Mouse (Mus musculus): ENCODE results near the gene Gm21988. TPM values are rescaled to one million over a fixed set of nuclear protein-coding genes. Genes with fewer than 3 reads are reported as not detected.

Gene Gm21988
- 6.5 and 8.7 TPM in 2 replicates for polyA plus RNA-seq (2016; fragmentation: Nextera tagmentation; extraction: Ambion mirVana)

DNA sequence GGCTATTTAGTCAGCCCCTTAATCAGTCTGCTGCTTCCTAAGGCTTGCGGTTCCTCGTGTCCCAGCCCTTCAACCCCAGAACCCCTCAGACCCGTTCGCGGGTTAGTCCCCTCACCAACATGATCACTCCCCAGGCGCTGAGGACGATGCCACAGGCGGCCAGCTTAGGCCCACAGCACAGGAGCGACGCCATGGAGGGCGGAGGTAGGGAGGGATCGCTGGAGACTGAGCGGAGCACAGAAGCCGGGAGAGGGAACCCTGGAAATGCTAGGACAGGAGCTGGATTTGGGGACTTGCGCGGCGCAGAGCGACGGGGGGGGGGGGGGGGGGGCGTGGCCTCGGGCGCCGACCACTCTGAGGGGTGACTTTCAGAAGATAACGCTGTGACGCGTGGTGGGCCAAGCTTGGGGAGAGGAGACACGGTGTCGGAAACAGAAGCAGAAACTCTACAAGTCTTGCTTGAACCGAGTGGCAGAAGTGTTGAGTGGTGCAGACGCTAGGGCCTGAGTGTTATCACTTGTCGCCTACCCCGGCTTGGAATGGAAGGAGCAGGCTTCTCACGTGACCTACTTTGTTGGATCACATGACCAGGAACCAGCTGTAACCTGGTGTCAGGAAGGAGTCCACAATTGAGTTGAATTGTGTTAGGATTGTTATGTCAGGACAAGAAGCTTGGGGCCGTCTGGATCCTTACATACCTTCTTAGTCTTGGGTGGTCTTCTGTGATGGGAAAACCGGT is at the start of gene Gm21988, which contains the start of gene Rnasek:
Gene Gm21988 (minus strand): TSS at position 290 of the 739 bp plus-strand sequence.
Gene Rnasek (minus strand): TSS at position 302 of the 739 bp plus-strand sequence.
- H3K27me3 ChIP-seq (ENCODE audit: insufficient read depth, poor library complexity, severe bottlenecking): peaks cover 2% of the 10 kb centered on the region; the same call in 1 of the 2 replicates
- H3K36me3 ChIP-seq: peaks cover 13% of the 10 kb centered on the region
- peak within 1 kb of the TSS; percentile 92 for H3K4me3 ChIP-seq
- peaks cover 42% of the 10 kb centered on the region for H3K4me1 ChIP-seq
- WGBS: under 1% methylated on average over 31 of the region's 35 CpGs
- H3K9me3 ChIP-seq: no peaks in the 10 kb centered on the region
- H3K27ac ChIP-seq: peak within 1 kb of the TSS; percentile 97
- DNase-seq (ENCODE audit: low spot score): peak; percentile 91

- H3K4me1 ChIP-seq: peaks cover 4% of the 10 kb centered on the region; the same call in 1 of the 2 replicates
- no peaks in the 10 kb centered on the region for H3K9me3 ChIP-seq
- H3K27me3 ChIP-seq (ENCODE audit: insufficient read depth, poor library complexity, severe bottlenecking): no peaks in the 10 kb centered on the region
- no peak overlapping the region for H3K4me3 ChIP-seq
- no peak overlapping the region for H3K27ac ChIP-seq
- WGBS: 25% methylated on average over 6 of the region's 6 CpGs
- no peaks in the 10 kb centered on the region for H3K36me3 ChIP-seq
- DNase-seq (ENCODE audit: low spot score): no peak
Observed at GRCm38 (mm10) chr11:70289236-70289635, 49.6 kb upstream of the Gm21988 start.

GRCm38 (mm10) chr11:70288102-70288501 is 48.5 kb upstream of the Gm21988 start:
- H3K36me3 ChIP-seq: no peaks in the 10 kb centered on the region
- H3K27me3 ChIP-seq (ENCODE audit: insufficient read depth, poor library complexity, severe bottlenecking): no peaks in the 10 kb centered on the region
- DNase-seq (ENCODE audit: low spot score): no peak
- 86% methylated on average over 10 of the region's 10 CpGs for WGBS
- no peak overlapping the region for H3K27ac ChIP-seq
- H3K4me1 ChIP-seq: peaks cover 4% of the 10 kb centered on the region; the same call in 1 of the 2 replicates
- no peak overlapping the region for H3K4me3 ChIP-seq
- H3K9me3 ChIP-seq: no peaks in the 10 kb centered on the region

DNA sequence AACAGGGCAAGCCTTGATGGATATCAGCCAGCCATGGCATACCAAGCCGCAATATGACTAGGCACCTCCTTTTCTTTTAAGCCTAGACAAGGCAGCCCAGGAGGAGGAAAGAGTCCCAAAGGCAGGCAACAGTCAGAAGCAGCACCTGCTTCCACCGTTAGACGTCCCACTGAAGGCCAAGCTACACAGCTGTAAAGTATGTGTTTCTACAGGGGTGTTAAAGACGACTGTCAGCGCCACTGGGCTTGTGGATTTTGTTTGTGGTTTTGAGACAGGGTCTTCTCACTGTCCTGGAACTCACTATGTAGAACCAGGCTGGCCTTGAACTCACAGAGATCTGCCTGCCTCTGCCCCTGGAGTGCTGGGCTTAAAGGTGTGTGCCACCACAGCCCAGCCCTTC is 46.1 kb upstream of the Gm21988 start:
- Histone ChIP-seq H3K27me3 (ENCODE audit: insufficient read depth, poor library complexity, severe bottlenecking) (no peaks in the 10 kb centered on the region), H3K27ac (no peak overlapping the region), H3K4me1 (peaks cover 4% of the 10 kb centered on the region; the same call in 1 of the 2 replicates), H3K36me3 (no peaks in the 10 kb centered on the region), H3K4me3 (no peak overlapping the region), H3K9me3 (no peaks in the 10 kb centered on the region)
- DNase-seq (ENCODE audit: low spot score): no peak
- WGBS: 70% methylated on average over 5 of the region's 5 CpGs

DNA sequence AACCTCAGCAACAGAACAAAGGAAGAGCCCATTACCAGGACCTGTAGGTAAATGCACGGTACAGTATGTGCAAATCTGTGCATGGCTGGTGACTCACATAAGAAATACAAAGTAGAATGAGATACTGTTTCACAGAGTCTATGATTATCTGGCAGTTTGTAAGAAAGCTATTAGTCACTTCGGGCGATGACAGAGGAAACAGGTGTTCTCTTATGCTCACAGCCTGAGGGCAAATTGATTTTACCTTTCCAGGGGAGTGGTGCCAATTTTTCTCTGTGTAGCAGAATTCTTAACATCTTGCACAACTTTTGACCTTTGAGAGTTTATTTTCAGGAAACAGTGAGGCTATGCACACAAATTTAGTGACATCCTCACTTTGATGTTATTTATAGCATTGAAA is 45.1 kb upstream of the Gm21988 start:
- Histone ChIP-seq H3K4me3 (no peak overlapping the region), H3K9me3 (no peaks in the 10 kb centered on the region), H3K27ac (no peak overlapping the region), H3K4me1 (peaks cover 4% of the 10 kb centered on the region; the same call in 1 of the 2 replicates), H3K27me3 (ENCODE audit: insufficient read depth, poor library complexity, severe bottlenecking) (no peaks in the 10 kb centered on the region), H3K36me3 (no peaks in the 10 kb centered on the region)
- WGBS: 74% methylated on average over 3 of the region's 3 CpGs
- no peak for DNase-seq (ENCODE audit: low spot score)

DNA sequence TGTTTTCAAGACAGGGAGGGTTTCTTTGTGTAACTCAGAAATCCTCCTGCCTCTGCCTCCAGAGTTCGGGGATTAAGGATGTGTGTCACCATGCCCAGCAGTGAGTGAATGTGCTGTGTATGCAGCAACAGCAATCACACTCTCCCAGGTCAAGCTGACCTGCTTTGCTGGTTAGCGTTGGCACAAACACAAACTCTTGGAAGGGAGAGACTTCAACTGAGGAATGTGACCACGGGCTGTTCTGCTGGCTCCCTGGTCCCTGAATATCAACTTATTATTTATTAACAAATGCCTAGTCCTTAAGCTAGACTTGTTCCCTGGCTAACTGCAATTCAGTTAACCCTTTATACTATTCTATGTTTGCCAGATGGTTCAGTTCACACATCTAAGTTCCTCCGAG is 44.0 kb upstream of the Gm21988 start:
- 80% methylated on average over 4 of the region's 4 CpGs for WGBS

GRCm38 (mm10) chr11:70280441-70280840 is 40.8 kb upstream of the Gm21988 start:
- H3K27ac ChIP-seq: no peak overlapping the region
- WGBS: 72% methylated on average over 3 of the region's 3 CpGs

More for the DNA sequence above, 44.0 kb upstream of the Gm21988 start:
- H3K36me3 ChIP-seq: no peaks in the 10 kb centered on the region
- H3K4me1 ChIP-seq: no peaks in the 10 kb centered on the region
- H3K4me3 ChIP-seq: no peak overlapping the region
- no peaks in the 10 kb centered on the region for H3K9me3 ChIP-seq
- no peaks in the 10 kb centered on the region for H3K27me3 ChIP-seq (ENCODE audit: insufficient read depth, poor library complexity, severe bottlenecking)
- H3K27ac ChIP-seq: no peak overlapping the region
- DNase-seq (ENCODE audit: low spot score): no peak

GRCm38 (mm10) chr11:70278961-70279360 is 39.3 kb upstream of the Gm21988 start:
- Histone ChIP-seq H3K4me3 (no peak overlapping the region), H3K27ac (no peak overlapping the region), H3K27me3 (ENCODE audit: insufficient read depth, poor library complexity, severe bottlenecking) (no peaks in the 10 kb centered on the region), H3K9me3 (no peaks in the 10 kb centered on the region), H3K4me1 (no peaks in the 10 kb centered on the region), H3K36me3 (no peaks in the 10 kb centered on the region)
- WGBS: 80% methylated on average over 3 of the region's 3 CpGs
- no peak for DNase-seq (ENCODE audit: low spot score)

More at GRCm38 (mm10) chr11:70280441-70280840, 40.8 kb upstream of the Gm21988 start:
- no peaks in the 10 kb centered on the region for H3K36me3 ChIP-seq
- no peaks in the 10 kb centered on the region for H3K9me3 ChIP-seq
- no peaks in the 10 kb centered on the region for H3K27me3 ChIP-seq (ENCODE audit: insufficient read depth, poor library complexity, severe bottlenecking)
- DNase-seq (ENCODE audit: low spot score): no peak
- no peaks in the 10 kb centered on the region for H3K4me1 ChIP-seq
- no peak overlapping the region for H3K4me3 ChIP-seq

DNA sequence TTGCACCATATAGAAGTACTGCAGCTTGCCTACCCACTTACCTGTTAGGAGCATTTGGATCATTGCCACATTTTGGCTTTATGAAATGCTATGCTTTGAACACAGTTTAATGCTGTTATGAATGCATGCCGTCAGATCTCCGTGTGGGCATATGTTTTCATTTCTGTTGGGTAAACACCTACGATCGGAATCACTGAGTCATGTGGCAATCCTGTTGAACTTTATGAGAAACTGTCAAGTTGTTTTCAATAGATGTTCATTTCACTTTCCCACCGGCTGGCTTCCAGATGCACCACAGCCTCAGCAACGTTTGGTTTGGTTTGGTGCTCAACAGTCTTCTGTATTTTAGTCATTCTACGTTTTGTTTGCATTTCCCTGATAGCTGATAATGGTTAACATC is 32.0 kb upstream of the Gm21988 start:
- DNase-seq (ENCODE audit: low spot score): no peak
- Histone ChIP-seq H3K36me3 (no peaks in the 10 kb centered on the region), H3K4me1 (no peaks in the 10 kb centered on the region), H3K9me3 (no peaks in the 10 kb centered on the region), H3K27me3 (ENCODE audit: insufficient read depth, poor library complexity, severe bottlenecking) (no peaks in the 10 kb centered on the region), H3K4me3 (no peak overlapping the region), H3K27ac (no peak overlapping the region)
- 79% methylated on average over 7 of the region's 7 CpGs for WGBS

GRCm38 (mm10) chr11:70266405-70266804 is 26.8 kb upstream of the Gm21988 start:
- no peak for DNase-seq (ENCODE audit: low spot score)
- peaks cover 9% of the 10 kb centered on the region; the same call in 1 of the 2 replicates for H3K4me1 ChIP-seq
- 71% methylated on average over 1 of the region's 1 CpGs for WGBS
- no peak overlapping the region for H3K4me3 ChIP-seq
- H3K9me3 ChIP-seq: no peaks in the 10 kb centered on the region
- no peak overlapping the region for H3K27ac ChIP-seq
- H3K36me3 ChIP-seq: no peaks in the 10 kb centered on the region
- no peaks in the 10 kb centered on the region for H3K27me3 ChIP-seq (ENCODE audit: insufficient read depth, poor library complexity, severe bottlenecking)

DNA sequence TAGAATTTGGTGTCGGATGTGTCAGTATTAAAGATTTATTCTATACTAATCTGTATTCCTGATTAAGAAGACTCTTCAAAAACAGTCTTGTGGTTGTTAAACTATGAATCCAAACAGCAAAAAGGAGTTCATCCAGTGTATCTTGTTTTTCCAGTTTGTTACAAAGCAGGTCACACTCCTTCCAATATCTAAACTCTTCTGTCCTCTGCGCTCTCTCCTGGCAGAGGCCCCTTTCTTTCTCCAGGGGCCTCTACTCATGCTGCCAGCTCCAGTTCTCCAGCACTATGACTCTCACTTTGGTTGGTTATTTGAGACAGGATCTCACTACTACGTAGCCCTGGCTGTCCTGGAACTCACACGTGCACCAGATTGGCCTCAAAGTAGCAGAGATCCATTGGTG is 26.2 kb upstream of the Gm21988 start:
- H3K4me1 ChIP-seq: peaks cover 9% of the 10 kb centered on the region; the same call in 1 of the 2 replicates
- DNase-seq (ENCODE audit: low spot score): no peak
- H3K4me3 ChIP-seq: no peak overlapping the region
- no peak overlapping the region for H3K27ac ChIP-seq
- H3K9me3 ChIP-seq: no peaks in the 10 kb centered on the region
- WGBS: 77% methylated on average over 4 of the region's 4 CpGs
- H3K27me3 ChIP-seq (ENCODE audit: insufficient read depth, poor library complexity, severe bottlenecking): no peaks in the 10 kb centered on the region
- H3K36me3 ChIP-seq: no peaks in the 10 kb centered on the region

DNA sequence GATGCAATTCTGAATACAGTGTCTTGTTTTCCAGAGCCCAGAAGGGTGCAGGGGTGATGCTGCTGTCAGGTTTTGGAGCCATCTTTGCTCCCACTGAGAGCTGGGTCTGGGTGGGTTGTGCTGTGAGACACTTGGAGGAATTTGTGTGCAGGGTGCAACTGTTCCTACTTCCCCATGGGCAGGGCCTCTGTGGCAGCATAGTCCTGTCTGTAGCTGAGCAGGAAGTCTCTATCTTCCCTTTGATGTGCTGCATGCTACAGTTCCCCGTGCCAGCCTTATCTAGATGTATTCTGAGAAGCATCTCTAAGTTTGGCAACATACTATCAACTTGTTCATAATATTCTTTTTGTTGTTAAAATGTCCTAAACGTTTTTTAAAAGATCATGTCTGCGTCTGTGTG is 25.6 kb upstream of the Gm21988 start:
- no peaks in the 10 kb centered on the region for H3K36me3 ChIP-seq
- no peaks in the 10 kb centered on the region for H3K27me3 ChIP-seq (ENCODE audit: insufficient read depth, poor library complexity, severe bottlenecking)
- H3K9me3 ChIP-seq: no peaks in the 10 kb centered on the region
- WGBS: 48% methylated on average over 3 of the region's 3 CpGs
- no peak for DNase-seq (ENCODE audit: low spot score)
- no peak overlapping the region for H3K27ac ChIP-seq
- peaks cover 9% of the 10 kb centered on the region; the same call in 1 of the 2 replicates for H3K4me1 ChIP-seq
- no peak overlapping the region for H3K4me3 ChIP-seq

GRCm38 (mm10) chr11:70259035-70259434 is 19.4 kb upstream of the Gm21988 start:
- Histone ChIP-seq H3K4me3 (no peak overlapping the region), H3K9me3 (no peaks in the 10 kb centered on the region), H3K36me3 (no peaks in the 10 kb centered on the region), H3K4me1 (peaks cover 14% of the 10 kb centered on the region), H3K27me3 (ENCODE audit: insufficient read depth, poor library complexity, severe bottlenecking) (peaks cover 24% of the 10 kb centered on the region), H3K27ac (no peak overlapping the region)
- DNase-seq (ENCODE audit: low spot score): no peak
- 91% methylated on average over 4 of the region's 4 CpGs for WGBS

Measured in heart, embryonic 10.5 days (tissue).